Mouse (Mus musculus): ENCODE measurements at regions not wholly inside any gene's neighbourhood (a gene's known extent, or its start where the extent isn't known, plus 50 kb on each side); places are given as distances from the start of the nearest gene placed in this dataset.
"Not testable (repeated sequence)": the region's sequence is repeated elsewhere in the genome, so short reads cannot be mapped to it uniquely, and the experiment has no call there.

- no peak for DNase-seq
Observed at GRCm38 (mm10) chr6:16765354-16765753, 132.9 kb downstream of the Tfec start.

- DNase-seq, result no peak
Observed at GRCm38 (mm10) chr6:16764707-16765106, 133.5 kb downstream of the Tfec start.

GRCm38 (mm10) chr6:16755044-16755443, 143.2 kb downstream of the Tfec start:
- DNase-seq, result not testable (repeated sequence)

GRCm38 (mm10) chr6:16733184-16733583, 165.1 kb downstream of the Tfec start:
- DNase-seq, result no peak

GRCm38 (mm10) chr6:16732095-16732494, 166.1 kb downstream of the Tfec start:
- no peak for DNase-seq

- DNase-seq, result no peak
Observed at GRCm38 (mm10) chr6:16727256-16727890, 170.9 kb downstream of the Tfec start.

- no peak for DNase-seq
Observed at GRCm38 (mm10) chr6:16725256-16725655, 173.0 kb downstream of the Tfec start.

GRCm38 (mm10) chr6:16704496-16704895, 193.7 kb downstream of the Tfec start:
- no peak for DNase-seq

GRCm38 (mm10) chr6:16703412-16703746, 194.9 kb downstream of the Tfec start:
- no peak for DNase-seq

GRCm38 (mm10) chr6:16702706-16703411, 195.4 kb downstream of the Tfec start:
- no peak for DNase-seq

GRCm38 (mm10) chr6:16697285-16697684, 201.0 kb downstream of the Tfec start:
- DNase-seq, result no peak

- no peak for DNase-seq
Observed at GRCm38 (mm10) chr6:16668004-16668403, 230.2 kb downstream of the Tfec start.

GRCm38 (mm10) chr6:16667241-16667640, 231.0 kb downstream of the Tfec start:
- no peak for DNase-seq

- DNase-seq, result no peak
Observed at GRCm38 (mm10) chr6:16646269-16646668, 252.0 kb downstream of the Tfec start.

GRCm38 (mm10) chr6:16643519-16643918, 254.7 kb downstream of the Tfec start:
- DNase-seq, result no peak

- DNase-seq, result no peak
Observed at GRCm38 (mm10) chr6:16636736-16637304, 261.4 kb downstream of the Tfec start.

- no peak for DNase-seq
Observed at GRCm38 (mm10) chr6:16636108-16636507, 262.1 kb downstream of the Tfec start.

GRCm38 (mm10) chr6:16607393-16608023, 290.7 kb downstream of the Tfec start:
- no peak for DNase-seq

GRCm38 (mm10) chr6:16606687-16607392, 291.4 kb downstream of the Tfec start:
- DNase-seq, result no peak

GRCm38 (mm10) chr6:16592411-16592810, 305.8 kb downstream of the Tfec start:
- no peak for DNase-seq

GRCm38 (mm10) chr6:16582302-16582701, 315.9 kb downstream of the Tfec start:
- DNase-seq, result no peak

GRCm38 (mm10) chr6:16581801-16582200, 316.4 kb downstream of the Tfec start:
- no peak for DNase-seq

- DNase-seq, result no peak
Observed at GRCm38 (mm10) chr6:16575875-16576274, 322.4 kb downstream of the Tfec start.
